Mouse (Mus musculus) adrenal gland, adult 18-20 months (tissue): Measurements from ENCODE around the gene Ccn6. TPM values are rescaled to one million over a fixed set of nuclear protein-coding genes. Genes with fewer than 3 reads are reported as not detected.
A peak's percentile ranks its signal among the peaks of the same experiment; 100 is the strongest.
"Not testable (repeated sequence)": the region's sequence is repeated elsewhere in the genome, so short reads cannot be mapped to it uniquely, and the experiment has no call there.

Source experiments
- DNase-seq, 2 experiments: peaks; one replicate each; pipeline ENCODE4 v3.0.0; 2021 to 2022; ENCODE audit warnings: low spot score in 2 of 2
- long read RNA-seq, 2 experiments: library from polyadenylated mRNA; stranded (forward); transcript quantifications; one replicate each; pipeline ENCODE4 v2.0.0; 2021
- total RNA-seq, 2 experiments: library from RNA; stranded (reverse); gene quantifications; 1 replicate in 1 of 2; 2 replicates in 1 of 2; pipeline ENCODE4 v1.2.3; 2021

Ccn6 gene
- under 1 TPM; 0.42 to 0.56 TPM for total RNA-seq
- long read RNA-seq, experiment 1, result 0 reads
- long read RNA-seq, experiment 2, result 0 reads

- DNase-seq, result no peak
Measured at GRCm38 (mm10) chr10:39163694-39164093, at the start of gene Ccn6. Gene Ccn6, minus strand, starts transcription at chr10:39163794.

GRCm38 (mm10) chr10:39210031-39210430, 46.4 kb upstream of the Ccn6 start:
- no peak for DNase-seq

- DNase-seq, result peak in 1 of 2 experiments; percentile 37
Measured at GRCm38 (mm10) chr10:39209161-39210025, 45.8 kb upstream of the Ccn6 start.

- no peak for DNase-seq
Measured at GRCm38 (mm10) chr10:39208712-39209111, 45.1 kb upstream of the Ccn6 start.

GRCm38 (mm10) chr10:39207310-39207855, 43.8 kb upstream of the Ccn6 start:
- no peak for DNase-seq

GRCm38 (mm10) chr10:39202490-39202889, 38.9 kb upstream of the Ccn6 start:
- no peak for DNase-seq

GRCm38 (mm10) chr10:39198216-39198615, 34.6 kb upstream of the Ccn6 start:
- not testable (repeated sequence) for DNase-seq

GRCm38 (mm10) chr10:39192673-39193072, 29.1 kb upstream of the Ccn6 start:
- DNase-seq, result no peak

GRCm38 (mm10) chr10:39185545-39185906, 21.9 kb upstream of the Ccn6 start:
- DNase-seq, result no peak

GRCm38 (mm10) chr10:39184864-39185544, 21.4 kb upstream of the Ccn6 start:
- no peak for DNase-seq

GRCm38 (mm10) chr10:39176981-39177380, 13.4 kb upstream of the Ccn6 start:
- no peak for DNase-seq

- no peak for DNase-seq
Measured at GRCm38 (mm10) chr10:39173077-39173476, 9.5 kb upstream of the Ccn6 start.

GRCm38 (mm10) chr10:39172540-39172931, 8.9 kb upstream of the Ccn6 start:
- no peak for DNase-seq

GRCm38 (mm10) chr10:39171603-39172539, 8.3 kb upstream of the Ccn6 start:
- peak; percentile 79 to 80 for DNase-seq

- peak; percentile 89 to 90 for DNase-seq
Measured at GRCm38 (mm10) chr10:39171134-39171533, 7.5 kb upstream of the Ccn6 start.

GRCm38 (mm10) chr10:39170706-39171105, 7.1 kb upstream of the Ccn6 start:
- no peak for DNase-seq

- peak; percentile 74 to 78 for DNase-seq
Measured at GRCm38 (mm10) chr10:39170181-39170580, 6.6 kb upstream of the Ccn6 start.

GRCm38 (mm10) chr10:39169642-39170041, 6.0 kb upstream of the Ccn6 start:
- no peak for DNase-seq

- DNase-seq, result no peak
Measured at GRCm38 (mm10) chr10:39167611-39168010, 4.0 kb upstream of the Ccn6 start.

- no peak for DNase-seq
Measured at GRCm38 (mm10) chr10:39165632-39166115, 2.1 kb upstream of the Ccn6 start.
